Mouse (Mus musculus): Measurements from ENCODE around the gene Tmem236. TPM values are rescaled to one million over a fixed set of nuclear protein-coding genes. Genes with fewer than 3 reads are reported as not detected.
A peak's percentile ranks its signal among the peaks of the same experiment; 100 is the strongest.

Tmem236 gene
- polyA plus RNA-seq, 1 experiment from 2014 or later: 0.20 TPM

DNA sequence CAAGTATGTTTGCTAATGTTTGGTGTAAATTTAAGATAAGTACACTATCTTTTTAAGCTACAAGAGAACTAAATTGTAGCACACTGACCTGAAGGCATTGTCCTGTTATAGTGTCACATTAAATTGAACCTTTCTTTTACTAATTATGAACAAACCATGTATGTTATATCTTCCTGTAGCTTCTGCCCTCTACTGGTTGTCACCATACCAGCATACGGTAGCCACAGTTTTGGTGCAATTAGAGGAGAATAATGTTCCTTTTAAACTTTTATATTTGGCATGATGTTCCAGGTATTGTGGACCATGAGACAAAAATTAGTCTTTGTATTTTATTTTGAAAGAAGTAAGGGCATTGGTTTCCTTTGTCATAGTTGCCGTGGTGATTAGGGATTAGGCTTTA is 27.4 kb upstream of the Tmem236 start:
- 92% methylated on average over 2 of the region's 2 CpGs for WGBS
- Histone ChIP-seq H3K36me3 (ENCODE audit: control insufficient read depth, insufficient read depth) (peaks cover 8% of the 10 kb centered on the region), H3K27me3 (ENCODE audit: control insufficient read depth, insufficient read depth, low read length) (no peaks in the 10 kb centered on the region), H3K27ac (ENCODE audit: low read length) (no peak overlapping the region), H3K9me3 (replicated peaks; ENCODE audit: control insufficient read depth, low read length) (no peaks in the 10 kb centered on the region), H3K9ac (ENCODE audit: low read length) (no peak overlapping the region), H3K4me3 (ENCODE audit: low read length) (no peak overlapping the region), H3K4me2 (ENCODE audit: low read depth, low read length) (no peak overlapping the region), H3K4me1 (ENCODE audit: control insufficient read depth, insufficient read depth, low read length) (peaks cover 10% of the 10 kb centered on the region)
- no peak for ATAC-seq (replicated peaks; ENCODE audit: extremely low read depth, insufficient read depth, low FRiP score)

DNA sequence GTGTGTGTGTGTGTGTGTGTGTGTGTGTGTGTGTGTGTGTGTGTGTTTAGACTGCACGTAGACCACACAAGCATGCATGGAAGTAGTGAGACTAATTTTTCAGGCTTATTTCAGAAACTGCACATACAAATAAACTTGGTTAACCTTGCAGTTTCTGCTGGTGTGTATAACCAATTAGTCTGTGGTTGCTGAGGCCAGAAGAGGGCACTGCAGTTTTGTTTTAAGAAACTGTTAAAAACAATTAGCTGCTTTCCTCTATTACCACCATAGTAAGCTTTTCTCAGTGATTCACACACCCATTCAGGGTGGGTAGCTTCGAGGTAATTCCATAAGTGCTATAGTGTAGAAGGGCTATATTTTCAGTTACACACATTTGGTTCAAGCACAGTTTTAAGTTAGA is 23.5 kb upstream of the Tmem236 start:
- no peak for ATAC-seq (replicated peaks; ENCODE audit: extremely low read depth, insufficient read depth, low FRiP score)
- 85% methylated on average over 2 of the region's 2 CpGs for WGBS

DNA sequence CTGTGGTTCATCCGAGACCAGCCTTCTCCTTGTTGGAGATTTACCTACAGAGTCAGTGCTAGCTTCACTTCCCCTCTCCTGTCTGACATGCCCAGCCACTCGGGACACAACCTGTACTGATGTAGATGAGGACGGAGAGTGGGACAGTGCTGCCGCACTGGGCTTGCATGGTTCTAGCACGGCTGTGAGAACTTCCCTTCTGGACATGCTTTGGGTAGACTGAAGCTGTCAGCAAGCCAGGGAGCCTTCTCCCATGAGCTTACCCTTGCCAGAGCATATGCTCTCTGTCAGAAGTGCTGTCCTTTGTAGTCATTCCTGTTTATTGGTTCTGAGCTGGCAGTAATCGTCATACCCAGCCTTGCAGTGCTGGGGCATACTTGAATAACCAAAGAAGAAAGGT is 22.5 kb upstream of the Tmem236 start:
- Histone ChIP-seq H3K4me2 (ENCODE audit: low read depth, low read length) (no peak overlapping the region), H3K27ac (ENCODE audit: low read length) (no peak overlapping the region), H3K9ac (ENCODE audit: low read length) (no peak overlapping the region), H3K9me3 (replicated peaks; ENCODE audit: control insufficient read depth, low read length) (no peaks in the 10 kb centered on the region), H3K4me1 (ENCODE audit: control insufficient read depth, insufficient read depth, low read length) (no peaks in the 10 kb centered on the region), H3K4me3 (ENCODE audit: low read length) (no peak overlapping the region), H3K36me3 (ENCODE audit: control insufficient read depth, insufficient read depth) (no peaks in the 10 kb centered on the region; the same call in none of the 2 replicates), H3K27me3 (ENCODE audit: control insufficient read depth, insufficient read depth, low read length) (no peaks in the 10 kb centered on the region)
- WGBS: 85% methylated on average over 6 of the region's 6 CpGs
- ATAC-seq (replicated peaks; ENCODE audit: extremely low read depth, insufficient read depth, low FRiP score): no peak

More for the DNA sequence above, 23.5 kb upstream of the Tmem236 start:
- Histone ChIP-seq H3K9me3 (replicated peaks; ENCODE audit: control insufficient read depth, low read length) (no peaks in the 10 kb centered on the region), H3K27ac (ENCODE audit: low read length) (no peak overlapping the region), H3K4me2 (ENCODE audit: low read depth, low read length) (no peak overlapping the region), H3K4me1 (ENCODE audit: control insufficient read depth, insufficient read depth, low read length) (no peaks in the 10 kb centered on the region), H3K4me3 (ENCODE audit: low read length) (no peak overlapping the region), H3K9ac (ENCODE audit: low read length) (no peak overlapping the region), H3K36me3 (ENCODE audit: control insufficient read depth, insufficient read depth) (no peaks in the 10 kb centered on the region; the same call in 1 of the 2 replicates), H3K27me3 (ENCODE audit: control insufficient read depth, insufficient read depth, low read length) (no peaks in the 10 kb centered on the region)

DNA sequence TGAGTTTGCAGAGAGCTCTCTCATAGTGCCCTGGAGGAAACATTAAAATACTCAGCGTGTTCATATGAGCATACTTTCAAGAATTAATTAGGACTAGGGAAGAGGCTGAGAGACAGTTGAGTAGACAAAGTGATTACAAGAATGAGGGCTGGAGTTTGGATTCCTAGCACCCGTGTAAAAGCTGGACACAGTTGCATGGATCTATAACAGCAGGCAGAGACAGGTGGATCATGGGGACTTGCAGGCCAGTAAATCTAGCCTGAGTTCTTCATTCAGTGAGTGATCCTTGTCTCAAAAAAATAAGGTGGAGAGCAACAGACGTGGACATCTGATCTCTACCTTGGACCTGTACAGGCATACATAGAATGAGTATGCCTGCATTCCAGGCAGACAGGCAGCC is 15.3 kb upstream of the Tmem236 start:
- no peak overlapping the region for H3K9ac ChIP-seq (ENCODE audit: low read length)
- no peaks in the 10 kb centered on the region; the same call in 1 of the 2 replicates for H3K36me3 ChIP-seq (ENCODE audit: control insufficient read depth, insufficient read depth)
- no peaks in the 10 kb centered on the region for H3K9me3 ChIP-seq (replicated peaks; ENCODE audit: control insufficient read depth, low read length)
- ATAC-seq (replicated peaks; ENCODE audit: extremely low read depth, insufficient read depth, low FRiP score): 0 out of 2 replicates have a peak, but pooled peaks have one; percentile 37
- WGBS: 56% methylated on average over 3 of the region's 3 CpGs
- H3K27ac ChIP-seq (ENCODE audit: low read length): no peak overlapping the region
- peaks cover 4% of the 10 kb centered on the region for H3K4me1 ChIP-seq (ENCODE audit: control insufficient read depth, insufficient read depth, low read length)
- H3K4me3 ChIP-seq (ENCODE audit: low read length): no peak overlapping the region
- no peak overlapping the region for H3K4me2 ChIP-seq (ENCODE audit: low read depth, low read length)
- H3K27me3 ChIP-seq (ENCODE audit: control insufficient read depth, insufficient read depth, low read length): no peaks in the 10 kb centered on the region

DNA sequence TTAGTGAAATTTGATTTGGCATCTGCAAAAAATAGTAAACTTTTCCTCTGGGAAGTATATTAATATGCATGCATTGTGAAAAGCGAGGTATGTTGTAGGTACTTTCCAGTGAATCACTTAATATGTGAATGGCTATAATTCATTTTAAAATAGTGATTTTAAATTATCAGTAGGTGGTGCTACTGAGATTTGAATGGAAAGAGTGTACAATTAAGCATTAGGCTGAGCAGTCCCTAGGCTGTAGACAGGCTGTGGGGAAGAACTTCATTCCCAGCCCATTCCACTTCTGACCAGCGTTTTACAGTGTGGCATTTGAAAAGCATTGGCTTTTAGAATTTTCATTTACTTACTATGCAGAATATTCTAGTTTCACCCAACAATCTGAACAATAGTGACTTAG is 14.6 kb upstream of the Tmem236 start:
- no peaks in the 10 kb centered on the region; the same call in 1 of the 2 replicates for H3K36me3 ChIP-seq (ENCODE audit: control insufficient read depth, insufficient read depth)
- peaks cover 11% of the 10 kb centered on the region for H3K4me1 ChIP-seq (ENCODE audit: control insufficient read depth, insufficient read depth, low read length)
- no peak overlapping the region for H3K27ac ChIP-seq (ENCODE audit: low read length)
- ATAC-seq (replicated peaks; ENCODE audit: extremely low read depth, insufficient read depth, low FRiP score): no peak
- no peaks in the 10 kb centered on the region for H3K27me3 ChIP-seq (ENCODE audit: control insufficient read depth, insufficient read depth, low read length)
- H3K9me3 ChIP-seq (replicated peaks; ENCODE audit: control insufficient read depth, low read length): no peaks in the 10 kb centered on the region
- no peak overlapping the region for H3K4me2 ChIP-seq (ENCODE audit: low read depth, low read length)
- H3K4me3 ChIP-seq (ENCODE audit: low read length): no peak overlapping the region
- 62% methylated on average over 2 of the region's 2 CpGs for WGBS
- no peak overlapping the region for H3K9ac ChIP-seq (ENCODE audit: low read length)

DNA sequence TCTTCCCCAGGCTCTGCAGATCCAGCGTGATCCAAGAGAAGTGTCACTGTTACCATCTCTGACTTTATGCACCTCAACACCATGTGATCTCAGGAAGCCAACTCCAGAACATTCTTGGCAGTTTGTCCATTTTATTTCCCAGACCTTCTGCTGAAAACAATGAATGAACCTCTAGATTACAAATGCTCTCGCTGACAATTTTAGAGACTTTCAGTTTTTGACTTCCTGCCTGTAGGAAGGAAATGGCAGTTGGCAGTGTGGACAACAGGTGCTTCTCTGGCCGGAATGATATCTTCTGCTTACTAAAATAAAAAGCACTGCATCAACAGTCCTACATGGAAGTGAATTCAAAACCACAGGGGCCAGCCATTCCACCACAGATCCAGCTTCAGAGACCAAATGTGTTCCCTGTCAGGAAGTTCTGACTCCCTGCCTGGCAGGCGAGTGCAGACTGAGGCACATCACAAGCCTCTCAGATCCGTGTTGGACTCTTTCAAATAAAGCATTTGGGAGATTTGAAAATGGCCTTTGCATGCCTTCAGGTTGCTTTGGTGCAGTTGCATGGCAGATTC is 9.8 kb upstream of the Tmem236 start:
- Histone ChIP-seq H3K36me3 (ENCODE audit: control insufficient read depth, insufficient read depth) (no peaks in the 10 kb centered on the region), H3K4me3 (ENCODE audit: low read length) (no peak overlapping the region), H3K4me1 (ENCODE audit: control insufficient read depth, insufficient read depth, low read length) (peaks cover 17% of the 10 kb centered on the region), H3K9ac (ENCODE audit: low read length) (no peak overlapping the region), H3K4me2 (ENCODE audit: low read depth, low read length) (peak overlapping the region; percentile 15; the same call in 1 of the 2 replicates), H3K9me3 (replicated peaks; ENCODE audit: control insufficient read depth, low read length) (no peaks in the 10 kb centered on the region), H3K27me3 (ENCODE audit: control insufficient read depth, insufficient read depth, low read length) (no peaks in the 10 kb centered on the region), H3K27ac (ENCODE audit: low read length) (peak overlapping the region; percentile 72)
- no peak for ATAC-seq (replicated peaks; ENCODE audit: extremely low read depth, insufficient read depth, low FRiP score)
- 57% methylated on average over 5 of the region's 5 CpGs for WGBS

DNA sequence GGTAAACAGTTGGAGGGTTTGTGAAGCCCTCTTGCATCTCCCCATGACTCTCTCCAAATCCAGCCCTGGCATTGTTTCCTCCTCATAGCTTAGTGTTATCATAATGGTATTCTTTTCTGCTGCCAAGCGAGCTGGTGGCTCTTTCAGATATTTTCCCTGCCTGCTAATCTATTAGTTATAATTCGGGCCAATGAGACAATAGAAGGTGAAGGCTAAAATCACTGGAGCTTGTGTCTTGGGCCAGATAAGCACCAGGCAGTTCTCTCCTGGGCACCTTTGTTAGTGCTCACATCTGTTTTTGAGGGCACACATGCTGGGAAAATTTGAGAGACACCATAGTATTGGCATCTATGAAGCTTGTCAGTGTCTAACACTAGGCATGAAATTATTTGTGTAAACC is 9.3 kb upstream of the Tmem236 start:
- Histone ChIP-seq H3K9ac (ENCODE audit: low read length) (no peak overlapping the region), H3K36me3 (ENCODE audit: control insufficient read depth, insufficient read depth) (no peaks in the 10 kb centered on the region), H3K27me3 (ENCODE audit: control insufficient read depth, insufficient read depth, low read length) (no peaks in the 10 kb centered on the region), H3K4me1 (ENCODE audit: control insufficient read depth, insufficient read depth, low read length) (peaks cover 17% of the 10 kb centered on the region), H3K9me3 (replicated peaks; ENCODE audit: control insufficient read depth, low read length) (no peaks in the 10 kb centered on the region), H3K27ac (ENCODE audit: low read length) (peak overlapping the region; percentile 72), H3K4me3 (ENCODE audit: low read length) (no peak overlapping the region), H3K4me2 (ENCODE audit: low read depth, low read length) (peak overlapping the region; percentile 15; the same call in 1 of the 2 replicates)
- ATAC-seq (replicated peaks; ENCODE audit: extremely low read depth, insufficient read depth, low FRiP score): no peak
- WGBS: 48% methylated on average over 2 of the region's 2 CpGs

DNA sequence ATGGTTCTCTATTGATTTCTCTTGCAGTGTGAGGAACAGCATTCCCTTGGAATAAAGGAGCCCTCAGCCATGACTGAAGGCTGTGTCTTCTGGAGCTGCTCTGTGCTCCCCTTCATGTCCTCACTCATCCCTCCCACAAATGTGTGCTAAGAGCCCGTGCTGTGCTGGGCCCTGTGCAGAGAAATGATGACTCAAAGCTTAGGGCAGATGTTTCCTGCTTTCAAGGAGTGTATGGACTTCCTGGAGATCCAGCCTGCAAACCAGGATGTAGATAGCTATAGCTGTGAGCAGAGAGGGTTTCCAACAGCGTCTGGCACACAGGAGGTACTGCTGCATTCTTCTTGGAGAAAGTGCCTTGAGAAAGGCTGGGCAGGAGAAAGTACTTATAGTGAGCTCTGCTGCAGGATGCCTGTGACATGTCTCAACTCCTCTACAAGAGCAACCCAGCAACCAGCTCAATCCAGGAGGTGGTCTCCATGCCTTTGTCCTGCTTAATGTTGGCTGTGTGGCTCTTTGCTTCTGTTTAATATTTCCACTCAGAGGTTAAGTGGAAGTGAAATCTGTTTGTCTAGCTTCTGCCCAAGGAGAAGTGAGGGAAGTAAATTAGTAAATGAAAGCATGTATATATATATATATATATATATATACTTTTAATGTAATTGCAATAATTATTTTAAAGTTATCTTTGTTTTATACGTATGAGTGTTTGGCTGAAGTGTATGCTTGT is 8.5 kb upstream of the Tmem236 start:
- WGBS: 59% methylated on average over 3 of the region's 3 CpGs
- peaks cover 17% of the 10 kb centered on the region for H3K4me1 ChIP-seq (ENCODE audit: control insufficient read depth, insufficient read depth, low read length)
- H3K4me2 ChIP-seq (ENCODE audit: low read depth, low read length): no peak overlapping the region
- no peak overlapping the region for H3K4me3 ChIP-seq (ENCODE audit: low read length)
- no peak overlapping the region for H3K9ac ChIP-seq (ENCODE audit: low read length)
- ATAC-seq (replicated peaks; ENCODE audit: extremely low read depth, insufficient read depth, low FRiP score): peak; percentile 88
- H3K27me3 ChIP-seq (ENCODE audit: control insufficient read depth, insufficient read depth, low read length): no peaks in the 10 kb centered on the region
- H3K9me3 ChIP-seq (replicated peaks; ENCODE audit: control insufficient read depth, low read length): no peaks in the 10 kb centered on the region
- peak overlapping the region; percentile 72 for H3K27ac ChIP-seq (ENCODE audit: low read length)
- H3K36me3 ChIP-seq (ENCODE audit: control insufficient read depth, insufficient read depth): no peaks in the 10 kb centered on the region

DNA sequence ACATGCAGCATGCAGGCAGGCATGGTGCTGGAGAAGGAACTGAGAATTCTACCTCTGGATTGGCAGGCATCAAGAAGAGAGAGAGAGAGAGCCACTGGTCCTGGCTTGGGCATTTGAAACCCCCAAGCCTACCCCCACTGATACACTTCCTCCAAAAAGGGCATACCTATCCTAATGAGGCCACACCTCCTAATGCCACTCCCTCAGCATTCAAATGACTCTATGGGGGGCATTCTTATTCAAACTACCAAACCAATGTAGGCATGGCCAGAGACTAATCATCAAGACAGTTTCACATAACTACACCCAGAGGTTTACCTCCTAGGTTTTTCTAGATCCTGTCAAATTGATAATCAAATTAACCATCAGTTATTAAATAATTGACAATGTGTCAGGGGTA is 6.6 kb upstream of the Tmem236 start:
- Histone ChIP-seq H3K27me3 (ENCODE audit: control insufficient read depth, insufficient read depth, low read length) (no peaks in the 10 kb centered on the region), H3K4me3 (ENCODE audit: low read length) (no peak overlapping the region), H3K9ac (ENCODE audit: low read length) (no peak overlapping the region), H3K4me2 (ENCODE audit: low read depth, low read length) (no peak overlapping the region), H3K27ac (ENCODE audit: low read length) (no peak overlapping the region), H3K4me1 (ENCODE audit: control insufficient read depth, insufficient read depth, low read length) (peaks cover 17% of the 10 kb centered on the region), H3K9me3 (replicated peaks; ENCODE audit: control insufficient read depth, low read length) (no peaks in the 10 kb centered on the region), H3K36me3 (ENCODE audit: control insufficient read depth, insufficient read depth) (no peaks in the 10 kb centered on the region)
- ATAC-seq (replicated peaks; ENCODE audit: extremely low read depth, insufficient read depth, low FRiP score): no peak
